Mouse (Mus musculus): ENCODE results near the gene Pglyrp4. TPM values are rescaled to one million over a fixed set of nuclear protein-coding genes. Genes with fewer than 3 reads are reported as not detected.
A peak's percentile ranks its signal among the peaks of the same experiment; 100 is the strongest.
"Not testable (repeated sequence)": the region's sequence is repeated elsewhere in the genome, so short reads cannot be mapped to it uniquely, and the experiment has no call there.

Pglyrp4 gene
- not detected in 2 replicates for polyA plus RNA-seq (2012; rRNA removed)

- DNase-seq (ENCODE audit: low read depth, low spot score) = no peak
- 77% methylated on average over 3 of the region's 3 CpGs for WGBS
Measured at GRCm38 (mm10) chr3:90726606-90727005, at the start of gene Pglyrp4. TSS of gene Pglyrp4 (plus strand) at chr3:90726906.

- no peak for DNase-seq (ENCODE audit: low read depth, low spot score)
- 58% methylated on average over 3 of the region's 3 CpGs for WGBS
Measured at GRCm38 (mm10) chr3:90678656-90679055, 48.0 kb upstream of the Pglyrp4 start.

- WGBS = 87% methylated on average over 3 of the region's 3 CpGs
- no peak for DNase-seq (ENCODE audit: low read depth, low spot score)
Measured at GRCm38 (mm10) chr3:90683929-90684328, 42.8 kb upstream of the Pglyrp4 start.

GRCm38 (mm10) chr3:90686835-90687234, 39.9 kb upstream of the Pglyrp4 start:
- WGBS = 82% methylated on average over 2 of the region's 2 CpGs

GRCm38 (mm10) chr3:90693496-90693895, 33.2 kb upstream of the Pglyrp4 start:
- WGBS = 62% methylated on average over 2 of the region's 2 CpGs
- DNase-seq (ENCODE audit: low read depth, low spot score) = no peak

More at GRCm38 (mm10) chr3:90686835-90687234, 39.9 kb upstream of the Pglyrp4 start:
- no peak for DNase-seq (ENCODE audit: low read depth, low spot score)

DNA sequence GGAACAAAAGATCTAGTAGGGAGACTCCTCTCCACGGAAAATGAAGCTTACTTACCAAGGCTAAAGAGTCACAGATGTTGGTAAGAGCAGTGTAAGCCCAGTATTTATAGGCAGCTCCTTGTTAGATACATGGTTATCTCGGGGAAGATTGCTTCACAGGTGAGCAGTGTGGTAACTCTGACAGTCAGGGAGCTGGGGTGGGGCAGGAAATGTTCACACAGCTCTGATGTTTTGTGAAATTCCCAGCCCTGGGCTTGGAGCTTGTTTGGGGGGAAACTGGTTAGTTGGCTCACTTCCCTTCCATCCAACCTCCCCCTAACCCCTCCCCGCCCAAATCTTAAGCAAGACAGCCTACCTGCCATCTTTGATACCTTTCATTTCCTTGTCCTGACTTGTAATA, 31.1 kb upstream of the Pglyrp4 start, which contains the start of gene S100a9:
Gene S100a9, minus strand, starts transcription at position 109 of the 400 bp plus-strand sequence.
- no peak for DNase-seq (ENCODE audit: low read depth, low spot score)
- WGBS = 41% methylated on average over 3 of the region's 3 CpGs

DNA sequence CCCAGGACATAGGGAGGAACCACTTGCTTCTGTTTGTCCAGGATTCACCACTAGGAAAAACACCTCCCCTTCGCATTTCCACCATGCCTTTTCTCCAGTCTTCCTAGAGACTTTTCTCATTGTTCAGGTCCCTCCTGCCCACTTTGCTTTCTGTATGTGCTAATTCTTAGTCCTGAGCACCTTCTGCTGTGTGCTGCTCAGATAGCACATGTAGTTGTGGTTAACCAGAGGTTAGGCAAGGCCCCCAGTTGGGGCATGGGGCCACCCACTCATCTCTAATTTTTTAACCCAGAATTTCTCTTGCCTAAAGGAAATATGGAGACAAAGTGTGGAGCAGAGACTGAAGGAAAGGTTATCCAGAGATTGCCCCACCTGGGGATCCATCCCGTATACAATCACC, 24.5 kb upstream of the Pglyrp4 start:
- no peak for DNase-seq (ENCODE audit: low read depth, low spot score)
- WGBS = 85% methylated on average over 2 of the region's 2 CpGs

- peak; percentile 8 for DNase-seq (ENCODE audit: low read depth, low spot score)
- 18% methylated on average over 4 of the region's 4 CpGs for WGBS
Measured at GRCm38 (mm10) chr3:90708523-90709202, 18.0 kb upstream of the Pglyrp4 start.

DNA sequence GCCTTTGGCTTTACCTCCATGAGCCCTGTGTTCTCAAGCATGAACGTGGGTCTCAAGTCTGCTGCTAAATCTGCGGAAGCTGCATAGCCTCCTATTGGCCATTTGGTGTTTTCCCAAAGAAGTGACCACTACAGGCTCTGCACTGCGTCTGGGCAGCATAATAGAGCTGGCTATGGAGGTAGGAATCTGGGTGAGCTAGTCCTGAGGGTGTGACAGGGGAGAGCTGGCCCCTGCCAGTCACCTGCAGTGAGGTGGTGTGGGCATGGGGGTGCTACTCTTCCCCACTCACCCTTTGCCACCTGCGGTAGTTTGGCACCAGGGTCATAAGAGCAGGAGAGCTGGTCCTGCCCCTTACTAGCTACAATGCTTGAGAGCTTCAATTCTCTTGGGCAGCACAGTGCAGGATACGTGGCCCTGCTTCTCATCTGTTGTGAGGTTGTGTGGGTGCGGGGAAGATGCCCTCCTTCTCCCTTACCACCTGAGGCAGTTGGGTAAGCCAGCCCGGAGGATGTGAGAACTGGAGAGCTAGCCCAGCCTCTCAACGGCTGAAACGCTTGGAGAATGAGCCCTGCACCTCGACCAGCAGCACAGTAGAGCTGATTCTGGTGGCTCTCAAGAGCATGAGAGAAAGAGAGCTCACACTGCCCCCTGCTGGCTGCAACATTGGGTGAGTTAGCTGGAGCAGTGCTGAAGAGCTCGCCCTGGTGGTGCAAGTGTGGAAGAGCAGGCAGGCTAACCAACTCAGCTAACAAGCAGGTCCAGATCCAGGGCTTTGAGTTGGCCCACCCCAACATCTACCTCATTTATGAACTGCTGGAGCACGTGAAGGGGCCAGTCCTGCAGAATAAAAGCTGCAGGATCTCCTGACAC, 16.9 kb upstream of the Pglyrp4 start:
- WGBS = 44% methylated on average over 12 of the region's 12 CpGs

GRCm38 (mm10) chr3:90749658-90750057, 23.0 kb downstream of the Pglyrp4 start:
- 95% methylated on average over 1 of the region's 1 CpGs for WGBS

More for the DNA sequence above, 16.9 kb upstream of the Pglyrp4 start:
- DNase-seq (ENCODE audit: low read depth, low spot score) = peak; percentile 73

GRCm38 (mm10) chr3:90777776-90778175, 51.1 kb downstream of the Pglyrp4 start, which contains the start of gene Gm5849:
TSS of gene Gm5849 (minus strand) at chr3:90777876.
- not testable (repeated sequence) for DNase-seq (ENCODE audit: low read depth, low spot score)
- WGBS = 91% methylated on average over 1 of the region's 1 CpGs

More at GRCm38 (mm10) chr3:90749658-90750057, 23.0 kb downstream of the Pglyrp4 start:
- no peak for DNase-seq (ENCODE audit: low read depth, low spot score)

Other genes with a start within 250 kb of the Pglyrp4 start
- 13.6 and 14.2 TPM in 2 replicates for gene Snapin, start 235.9 kb upstream of the Pglyrp4 start, polyA plus RNA-seq (2012; rRNA removed)
- gene Chtop, start 217.4 kb upstream of the Pglyrp4 start, polyA plus RNA-seq (2012; rRNA removed) = 35.2 and 38.0 TPM in 2 replicates
- 44.1 and 52.5 TPM in 2 replicates for gene S100a1, start 212.5 kb upstream of the Pglyrp4 start, polyA plus RNA-seq (2012; rRNA removed)
- 36.9 and 50.0 TPM in 2 replicates for gene S100a13, start 212.5 kb upstream of the Pglyrp4 start, polyA plus RNA-seq (2012; rRNA removed)
- 5.5 and 6.4 TPM in 2 replicates for gene S100a14, start 200.1 kb upstream of the Pglyrp4 start, polyA plus RNA-seq (2012; rRNA removed)
- gene S100a16, start 189.7 kb upstream of the Pglyrp4 start, polyA plus RNA-seq (2012; rRNA removed) = 75.2 and 122 TPM in 2 replicates
- gene S100a3, start 166.3 kb upstream of the Pglyrp4 start, polyA plus RNA-seq (2012; rRNA removed) = 0.76 TPM in 1 of 2 replicates, not detected in the other
- not detected in 2 replicates for gene S100a2, start 136.7 kb upstream of the Pglyrp4 start, polyA plus RNA-seq (2012; rRNA removed)
- gene Gm42674, start 125.0 kb upstream of the Pglyrp4 start, polyA plus RNA-seq (2012; rRNA removed) = not detected in 2 replicates
- 8.3 and 8.7 TPM in 2 replicates for gene S100a4, start 123.1 kb upstream of the Pglyrp4 start, polyA plus RNA-seq (2012; rRNA removed)
- gene S100a5, start 118.4 kb upstream of the Pglyrp4 start, polyA plus RNA-seq (2012; rRNA removed) = not detected in 2 replicates
- 345 and 383 TPM in 2 replicates for gene S100a6, start 114.0 kb upstream of the Pglyrp4 start, polyA plus RNA-seq (2012; rRNA removed)
- 0.11 and 0.14 TPM in 2 replicates for gene S100a7a, start 72.9 kb upstream of the Pglyrp4 start, polyA plus RNA-seq (2012; rRNA removed)
- gene S100a8, start 57.9 kb upstream of the Pglyrp4 start, polyA plus RNA-seq (2012; rRNA removed) = 0.97 TPM in 1 of 2 replicates, not detected in the other
- gene S100a9, start 31.2 kb upstream of the Pglyrp4 start, polyA plus RNA-seq (2012; rRNA removed) = 0.63 and 0.80 TPM in 2 replicates
- not detected in 2 replicates for gene Gm5849, start 51.0 kb downstream of the Pglyrp4 start, polyA plus RNA-seq (2012; rRNA removed)

Measured in large intestine, adult 2 months (tissue).